In the genomic region with DNA sequence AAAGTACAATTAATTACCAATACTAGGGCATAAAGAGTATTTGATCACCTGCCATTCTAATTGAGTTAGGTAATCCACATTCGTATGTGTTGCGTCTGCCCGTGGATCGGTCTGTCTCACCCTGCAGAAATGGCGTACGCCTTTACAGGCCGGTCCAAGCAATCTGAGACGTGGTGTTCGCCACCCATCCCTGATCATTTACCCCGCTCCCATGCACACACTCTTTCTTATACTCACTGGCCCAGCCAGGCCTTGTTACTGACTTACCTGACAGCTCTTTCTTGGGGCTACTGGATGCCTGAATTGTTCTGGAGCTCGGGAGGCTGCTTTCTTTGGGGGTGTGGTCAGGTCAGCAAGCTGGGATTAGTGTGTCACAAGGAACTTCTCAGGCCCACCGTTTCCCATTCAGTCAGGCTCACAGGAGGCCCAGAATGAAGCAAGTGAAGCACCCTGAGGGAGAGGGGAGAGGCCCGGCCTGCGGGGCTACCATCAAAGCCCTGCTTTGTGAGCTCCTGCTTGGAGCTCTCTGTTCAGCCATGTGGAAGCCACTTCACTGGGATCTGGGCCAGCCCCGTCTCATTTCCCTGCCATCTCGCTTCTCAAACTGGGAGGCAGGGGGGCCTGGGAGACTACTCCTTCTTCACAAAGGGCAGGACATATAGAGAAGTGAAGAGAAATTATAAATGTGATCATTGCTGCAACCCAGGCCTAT, we compare ENCODE assay signal across 9 mouse cellular contexts. TPM values are rescaled to one million over a fixed set of nuclear protein-coding genes. Genes with fewer than 3 reads are reported as not detected.
DNase-seq lines count a peak whose midpoint lies in the region; ATAC-seq and TF ChIP-seq lines count a peak whose summit lies in the region.
"Had no signal": no experiment of that assay in that cellular context is flagged by ENCODE, and none has a peak within 500 bp of the region (broad histone marks: within the 10 kb centered on the region; RNA-seq: fewer than 3 reads in every experiment).

Gene Rlbp1, minus strand, starts transcription at position 627 of the 712 bp plus-strand sequence.

- peak; percentile 34 for DNase-seq in brain, adult 2 months (ENCODE audit: low read depth, low spot score)
- peak; percentile 79 for DNase-seq in midbrain, embryonic 11.5 days (ENCODE audit: low spot score, missing footprints)
- no peak for DNase-seq in testis, postnatal 14 days (ENCODE audit: low spot score)
- DNase-seq in testis, postnatal 10 days (ENCODE audit: low spot score) = no peak
- no peak for DNase-seq in heart, adult 8-10 months (ENCODE audit: low spot score)
- DNase-seq in spleen, postnatal 4 days (ENCODE audit: low spot score in 2 of 2) = no peak

- no peaks in the 10 kb centered on the region for H3K36me3 ChIP-seq in ES-Bruce4 (ENCODE audit: control insufficient read depth, insufficient read depth, low read length, poor library complexity, severe bottlenecking)
- no peaks in the 10 kb centered on the region for H3K36me3 ChIP-seq in hindbrain, embryonic 15.5 days
- no peaks in the 10 kb centered on the region for H3K36me3 ChIP-seq in midbrain, embryonic 11.5 days (ENCODE audit: control insufficient read depth, insufficient read depth, low read length)

- H3K27ac ChIP-seq in ES-Bruce4 (ENCODE audit: insufficient read depth, low read length) = peak within 1 kb of the TSS; percentile 90
- H3K27ac ChIP-seq in hindbrain, embryonic 15.5 days (replicated peaks) = peak within 1 kb of the TSS; percentile 65
- H3K27ac ChIP-seq in midbrain, embryonic 11.5 days (ENCODE audit: low read depth, low read length) = no peak within 1 kb of the TSS

- H3K4me1 ChIP-seq in ES-Bruce4 (ENCODE audit: control insufficient read depth, insufficient read depth, low read length) = no peaks in the 10 kb centered on the region
- 0 out of 2 replicates have a peak, but pooled peaks cover 3% of the 10 kb centered on the region for H3K4me1 ChIP-seq in hindbrain, embryonic 15.5 days (replicated peaks)
- H3K4me1 ChIP-seq in midbrain, embryonic 11.5 days (ENCODE audit: control insufficient read depth, insufficient read depth, low read length) = no peaks in the 10 kb centered on the region

- no peak for TF ChIP-seq EP300 in ES-Bruce4 (IDR thresholded peaks at IDR 0.05; ENCODE audit: insufficient read depth, low read depth, low read length)

- peak within 1 kb of the TSS; percentile 70 for H3K4me3 ChIP-seq in ES-Bruce4 (ENCODE audit: low read depth, low read length)
- H3K4me3 ChIP-seq in hindbrain, embryonic 15.5 days = no peak within 1 kb of the TSS
- H3K4me3 ChIP-seq in midbrain, embryonic 11.5 days (ENCODE audit: low read depth, low read length) = no peak within 1 kb of the TSS

- ATAC-seq in hindbrain, embryonic 15.5 days (ENCODE audit: low FRiP score, low read depth) = peak; percentile 81; the same call in 1 of the 2 replicates
- no peak for ATAC-seq in midbrain, embryonic 11.5 days (ENCODE audit: low FRiP score)

- H3K9ac ChIP-seq in ES-Bruce4 (ENCODE audit: low read depth, poor library complexity, severe bottlenecking) = peak within 1 kb of the TSS; percentile 62
- H3K9ac ChIP-seq in hindbrain, embryonic 15.5 days = no peak within 1 kb of the TSS
- H3K9ac ChIP-seq in midbrain, embryonic 11.5 days (ENCODE audit: low read length) = no peak within 1 kb of the TSS

- H3K9me3 ChIP-seq in ES-Bruce4 (replicated peaks; ENCODE audit: control insufficient read depth, insufficient read depth, low read length, poor library complexity, severe bottlenecking) = no peaks in the 10 kb centered on the region
- H3K9me3 ChIP-seq in hindbrain, embryonic 15.5 days = no peaks in the 10 kb centered on the region
- no peaks in the 10 kb centered on the region for H3K9me3 ChIP-seq in midbrain, embryonic 11.5 days (ENCODE audit: control insufficient read depth, low read length)

- H3K4me2 ChIP-seq in hindbrain, embryonic 15.5 days = peak within 1 kb of the TSS; percentile 21; the same call in 1 of the 2 replicates
- H3K4me2 ChIP-seq in midbrain, embryonic 11.5 days = no peak within 1 kb of the TSS

- TF ChIP-seq CTCF in ES-Bruce4 (IDR thresholded peaks at IDR 0.05; ENCODE audit: low read depth, low read length) = no peak

- 58% methylated on average over 16 of the region's 16 CpGs for WGBS in hindbrain, embryonic 15.5 days
- WGBS in midbrain, embryonic 11.5 days = 57% methylated on average over 16 of the region's 16 CpGs

- TF ChIP-seq POLR2A in ES-Bruce4 (IDR thresholded peaks at IDR 0.05; ENCODE audit: insufficient read depth, low read length) = no peak

- no peaks in the 10 kb centered on the region for H3K27me3 ChIP-seq in ES-Bruce4 (ENCODE audit: control insufficient read depth, insufficient read depth, low read length, poor library complexity, severe bottlenecking)
- H3K27me3 ChIP-seq in hindbrain, embryonic 15.5 days = no peaks in the 10 kb centered on the region
- no peaks in the 10 kb centered on the region for H3K27me3 ChIP-seq in midbrain, embryonic 11.5 days (ENCODE audit: control insufficient read depth, insufficient read depth, low read length)

RNA-seq across cellular contexts. Expression of gene Rlbp1, which starts in this region (rescaled TPM):
- 2.7 and 2.8 TPM in 2 replicates for polyA plus RNA-seq in ES-Bruce4 (2011; ENCODE audit: insufficient read depth, insufficient read length, low read depth, missing spikeins)
- polyA plus RNA-seq in hindbrain, embryonic 15.5 days (2015; fragmentation: Nextera tagmentation; extraction: Ambion mirVana) = 20.1 and 23.0 TPM in 2 replicates
- 0.52 and 0.63 TPM in 2 replicates for polyA plus RNA-seq in midbrain, embryonic 11.5 days (2014; fragmentation: Nextera tagmentation; extraction: Ambion mirVana)
- total RNA-seq in heart, adult 8-10 months (2022) = not detected
- polyA plus RNA-seq: stomach, embryonic 14.5 days had no signal

Comparison
In these comparisons a context has a peak if more than half of its experiments do, and no peak if none do; other contexts are left out.
1. Peak in DNase-seq in midbrain, embryonic 11.5 days; RNA of the gene not detected or under 1 TPM.